Mouse (Mus musculus): ENCODE data around the gene Slc7a11. TPM values are rescaled to one million over a fixed set of nuclear protein-coding genes. Genes with fewer than 3 reads are reported as not detected.
A peak's percentile ranks its signal among the peaks of the same experiment; 100 is the strongest.

The Slc7a11 gene
- polyA plus RNA-seq, 1 experiment: 0.36 TPM

GRCm38 (mm10) chr3:50233144-50233543 is 210.3 kb downstream of the Slc7a11 start:
- WGBS: 51% methylated on average over 5 of the region's 5 CpGs

GRCm38 (mm10) chr3:50224390-50225114 is 218.9 kb downstream of the Slc7a11 start:
- DNase-seq (ENCODE audit: low read depth, low spot score): no peak

More at GRCm38 (mm10) chr3:50233144-50233543, 210.3 kb downstream of the Slc7a11 start:
- DNase-seq (ENCODE audit: low read depth, low spot score): no peak

GRCm38 (mm10) chr3:50220454-50220853 is 223.0 kb downstream of the Slc7a11 start:
- 60% methylated on average over 2 of the region's 2 CpGs for WGBS
- no peak for DNase-seq (ENCODE audit: low read depth, low spot score)

More at GRCm38 (mm10) chr3:50224390-50225114, 218.9 kb downstream of the Slc7a11 start:
- 71% methylated on average over 2 of the region's 2 CpGs for WGBS

- WGBS: 82% methylated on average over 5 of the region's 5 CpGs
- no peak for DNase-seq (ENCODE audit: low read depth, low spot score)
These were observed 257.0 kb downstream of the Slc7a11 start for GRCm38 (mm10) chr3:50186369-50186768.

- no peak for DNase-seq (ENCODE audit: low read depth, low spot score)
- 55% methylated on average over 2 of the region's 2 CpGs for WGBS
These were observed 257.5 kb downstream of the Slc7a11 start for GRCm38 (mm10) chr3:50185879-50186278.

GRCm38 (mm10) chr3:50160756-50161155 is 282.7 kb downstream of the Slc7a11 start:
- DNase-seq (ENCODE audit: low read depth, low spot score): no peak
- WGBS: 70% methylated on average over 2 of the region's 2 CpGs

GRCm38 (mm10) chr3:50144144-50144543 is 299.3 kb downstream of the Slc7a11 start:
- no peak for DNase-seq (ENCODE audit: low read depth, low spot score)

- DNase-seq (ENCODE audit: low read depth, low spot score): no peak
- 73% methylated on average over 3 of the region's 3 CpGs for WGBS
These were observed 305.1 kb downstream of the Slc7a11 start for GRCm38 (mm10) chr3:50138319-50138718.

- no peak for DNase-seq (ENCODE audit: low read depth, low spot score)
- 83% methylated on average over 5 of the region's 5 CpGs for WGBS
These were observed 311.2 kb downstream of the Slc7a11 start for GRCm38 (mm10) chr3:50132204-50132603.

GRCm38 (mm10) chr3:50130319-50130718 is 313.1 kb downstream of the Slc7a11 start:
- no peak for DNase-seq (ENCODE audit: low read depth, low spot score)
- 81% methylated on average over 2 of the region's 2 CpGs for WGBS

GRCm38 (mm10) chr3:50121001-50121400 is 322.4 kb downstream of the Slc7a11 start:
- 42% methylated on average over 1 of the region's 1 CpGs for WGBS
- no peak for DNase-seq (ENCODE audit: low read depth, low spot score)

GRCm38 (mm10) chr3:50116266-50116665 is 327.1 kb downstream of the Slc7a11 start:
- 45% methylated on average over 1 of the region's 1 CpGs for WGBS
- DNase-seq (ENCODE audit: low read depth, low spot score): no peak

GRCm38 (mm10) chr3:50105509-50105908 is 337.9 kb downstream of the Slc7a11 start:
- DNase-seq (ENCODE audit: low read depth, low spot score): no peak
- WGBS: 80% methylated on average over 6 of the region's 6 CpGs

GRCm38 (mm10) chr3:50094404-50095092 is 348.9 kb downstream of the Slc7a11 start:
- WGBS: 79% methylated on average over 7 of the region's 7 CpGs
- DNase-seq (ENCODE audit: low read depth, low spot score): no peak

GRCm38 (mm10) chr3:50076979-50077378 is 366.4 kb downstream of the Slc7a11 start:
- 18% methylated on average over 7 of the region's 7 CpGs for WGBS
- DNase-seq (ENCODE audit: low read depth, low spot score): peak; percentile 70

GRCm38 (mm10) chr3:50063396-50063795 is 380.0 kb downstream of the Slc7a11 start:
- no peak for DNase-seq (ENCODE audit: low read depth, low spot score)
- 69% methylated on average over 4 of the region's 4 CpGs for WGBS

GRCm38 (mm10) chr3:50044666-50045065 is 398.7 kb downstream of the Slc7a11 start:
- 18% methylated on average over 5 of the region's 5 CpGs for WGBS

GRCm38 (mm10) chr3:50044160-50044559 is 399.3 kb downstream of the Slc7a11 start:
- DNase-seq (ENCODE audit: low read depth, low spot score): no peak

More at GRCm38 (mm10) chr3:50044666-50045065, 398.7 kb downstream of the Slc7a11 start:
- peak; percentile 31 for DNase-seq (ENCODE audit: low read depth, low spot score)

- WGBS: 90% methylated on average over 2 of the region's 2 CpGs
- no peak for DNase-seq (ENCODE audit: low read depth, low spot score)
These were observed 402.3 kb downstream of the Slc7a11 start for GRCm38 (mm10) chr3:50041141-50041540.

GRCm38 (mm10) chr3:50035875-50036528 is 407.4 kb downstream of the Slc7a11 start:
- no peak for DNase-seq (ENCODE audit: low read depth, low spot score)
- WGBS: 44% methylated on average over 9 of the region's 9 CpGs

Data from large intestine, adult 2 months (tissue).